Mouse (Mus musculus): ENCODE data around the gene Cacna1f. TPM values are rescaled to one million over a fixed set of nuclear protein-coding genes. Genes with fewer than 3 reads are reported as not detected.

The Cacna1f gene
- total RNA-seq (2015; ENCODE audit: low replicate concordance) (not detected in 2 replicates), total RNA-seq (2017; ENCODE audit: low replicate concordance) (not detected in 2 replicates)

- no peak for ATAC-seq (replicated peaks; ENCODE audit: low FRiP score, poor library complexity, severe bottlenecking)
These were observed at the start of gene Cacna1f for GRCm38 (mm10) chrX:7606783-7607182. Gene Cacna1f (plus strand): TSS chrX:7607083.

DNA sequence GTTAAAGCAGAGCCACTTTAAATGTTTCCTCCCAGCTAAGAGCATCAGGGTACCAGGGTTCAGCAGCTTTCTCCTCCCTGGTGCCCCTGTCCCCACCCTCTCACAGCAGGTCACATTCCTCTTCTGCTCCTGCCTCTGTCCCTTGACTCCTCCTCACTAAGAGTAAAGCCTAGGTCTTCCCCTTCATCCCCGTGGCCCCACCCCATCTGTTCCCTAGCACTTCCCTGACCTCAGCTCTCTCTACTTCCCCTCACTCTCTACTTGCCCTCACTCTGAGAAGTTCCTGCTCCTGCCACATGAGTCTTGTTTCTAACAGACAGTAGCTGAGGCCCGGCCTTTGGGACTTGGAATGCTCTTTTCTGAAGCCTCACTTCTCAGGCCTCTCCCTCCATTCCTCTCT, 43.8 kb upstream of the Cacna1f start:
- no peak for ATAC-seq (replicated peaks; ENCODE audit: low FRiP score, poor library complexity, severe bottlenecking)

- no peak for ATAC-seq (replicated peaks; ENCODE audit: low FRiP score, poor library complexity, severe bottlenecking)
These were observed 40.5 kb upstream of the Cacna1f start for GRCm38 (mm10) chrX:7566352-7566751.

DNA sequence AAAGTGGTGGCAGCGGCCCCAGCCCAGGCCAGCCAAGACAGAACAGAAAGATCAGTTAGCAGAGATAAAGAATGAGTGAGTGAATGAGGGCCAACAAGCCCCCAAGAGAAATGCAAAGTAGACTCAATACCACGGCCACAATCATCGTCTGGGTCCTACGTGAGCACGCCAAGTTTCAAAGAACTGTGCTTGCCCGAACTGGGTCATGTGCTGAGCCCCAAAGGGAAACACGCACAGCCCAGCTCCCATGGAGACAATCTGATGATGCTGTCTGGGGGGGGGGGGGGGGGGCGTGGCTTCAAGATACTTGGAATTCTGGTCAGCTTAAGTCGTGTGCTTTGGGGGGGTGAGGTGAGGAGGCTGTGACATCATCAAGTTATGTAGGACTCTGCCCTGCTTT, 39.4 kb upstream of the Cacna1f start:
- no peak for ATAC-seq (replicated peaks; ENCODE audit: low FRiP score, poor library complexity, severe bottlenecking)

- ATAC-seq (replicated peaks; ENCODE audit: low FRiP score, poor library complexity, severe bottlenecking), result no peak
These were observed 36.3 kb upstream of the Cacna1f start for GRCm38 (mm10) chrX:7570481-7571175.

DNA sequence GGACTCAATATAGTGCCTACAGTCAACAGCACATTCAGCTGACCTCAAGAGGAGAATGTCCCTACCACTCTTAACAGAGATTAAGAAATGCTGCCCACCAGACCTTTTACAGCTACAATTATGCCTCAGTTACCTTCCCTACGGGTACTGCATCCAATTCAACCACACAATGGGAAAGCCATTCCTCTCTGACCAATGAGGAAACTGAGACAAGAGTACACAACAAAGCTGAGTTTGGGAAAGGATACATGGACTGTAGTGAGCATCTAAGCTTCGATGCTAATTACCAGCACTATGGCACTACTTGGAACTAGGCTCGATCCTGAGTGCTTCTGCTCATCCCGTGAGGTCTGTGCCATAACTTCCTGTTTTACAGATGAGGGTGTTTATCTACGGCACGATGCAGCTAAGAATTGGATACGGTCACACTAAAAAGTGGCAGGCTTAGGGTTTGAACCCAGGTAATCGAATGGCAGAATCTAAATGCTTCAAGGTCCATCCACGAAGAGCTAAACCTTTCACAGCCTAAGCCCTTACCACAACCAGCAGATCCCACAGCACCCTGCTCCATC, 35.2 kb upstream of the Cacna1f start:
- ATAC-seq (replicated peaks; ENCODE audit: low FRiP score, poor library complexity, severe bottlenecking), result no peak

GRCm38 (mm10) chrX:7572466-7572865, 34.4 kb upstream of the Cacna1f start:
- ATAC-seq (replicated peaks; ENCODE audit: low FRiP score, poor library complexity, severe bottlenecking), result no peak

- no peak for ATAC-seq (replicated peaks; ENCODE audit: low FRiP score, poor library complexity, severe bottlenecking)
These were observed 33.5 kb upstream of the Cacna1f start, which contains the start of gene Foxp3 for GRCm38 (mm10) chrX:7573176-7574086. Gene Foxp3 (plus strand): TSS chrX:7573644.

DNA sequence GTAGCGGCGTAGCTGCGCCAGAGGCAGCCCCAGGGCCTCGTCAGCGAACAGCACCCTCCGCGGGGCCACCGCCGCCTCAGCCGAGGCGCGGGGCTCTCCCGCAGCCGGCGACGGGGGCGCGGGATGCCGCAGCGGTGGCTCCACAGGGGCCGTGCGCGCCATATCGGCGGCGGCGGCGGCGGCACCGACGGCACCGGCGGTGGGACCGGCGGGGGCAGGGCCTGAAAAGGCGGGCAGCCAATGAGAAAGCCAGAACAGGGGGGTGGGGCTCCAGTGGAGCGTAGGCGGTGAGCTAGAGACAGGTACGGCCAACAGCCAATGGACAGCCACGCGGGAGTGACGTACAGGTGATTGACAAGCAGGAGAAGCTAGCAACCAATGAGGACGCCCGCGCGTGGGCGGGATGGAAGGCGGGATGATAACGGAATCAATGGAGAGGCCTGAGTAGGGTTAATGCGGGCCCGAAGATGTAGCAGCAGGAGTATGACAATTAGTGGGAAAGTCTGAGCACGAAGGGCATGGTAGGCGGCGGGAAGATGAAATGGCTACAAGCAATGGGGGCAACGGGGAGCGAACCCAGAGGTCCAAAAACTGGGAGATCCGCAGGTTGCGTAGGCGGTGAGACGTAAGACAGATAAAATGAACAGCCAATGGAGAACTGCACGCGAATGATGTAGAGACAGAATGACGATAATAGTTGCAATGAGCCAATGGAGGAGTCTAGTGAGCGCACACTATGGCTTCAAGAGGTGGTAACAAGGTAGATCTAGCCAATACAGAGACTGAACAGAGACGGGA, 32.6 kb upstream of the Cacna1f start, which contains the start of gene Ppp1r3f:
Gene Ppp1r3f (minus strand): TSS at position 197 of the 798 bp plus-strand sequence.
- peak; percentile 99 for ATAC-seq (replicated peaks; ENCODE audit: low FRiP score, poor library complexity, severe bottlenecking)

DNA sequence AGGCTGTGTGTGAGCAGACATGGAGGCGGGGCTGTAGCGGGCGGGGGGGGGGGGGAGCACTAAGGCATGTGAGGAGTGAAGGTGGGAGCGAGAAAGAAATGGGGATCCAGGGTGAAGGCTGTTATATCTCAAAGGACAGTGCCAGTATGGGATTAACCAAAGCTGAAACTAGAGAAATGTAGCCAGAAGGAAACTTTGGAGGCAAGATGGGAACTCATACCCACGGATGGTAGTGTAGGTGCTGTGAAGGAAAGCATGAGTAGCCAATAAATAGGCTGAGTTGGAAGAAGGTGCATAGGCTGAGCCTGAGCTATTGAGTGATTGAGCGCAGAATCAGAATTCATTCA, 32.0 kb upstream of the Cacna1f start:
- ATAC-seq (replicated peaks; ENCODE audit: low FRiP score, poor library complexity, severe bottlenecking), result no peak

DNA sequence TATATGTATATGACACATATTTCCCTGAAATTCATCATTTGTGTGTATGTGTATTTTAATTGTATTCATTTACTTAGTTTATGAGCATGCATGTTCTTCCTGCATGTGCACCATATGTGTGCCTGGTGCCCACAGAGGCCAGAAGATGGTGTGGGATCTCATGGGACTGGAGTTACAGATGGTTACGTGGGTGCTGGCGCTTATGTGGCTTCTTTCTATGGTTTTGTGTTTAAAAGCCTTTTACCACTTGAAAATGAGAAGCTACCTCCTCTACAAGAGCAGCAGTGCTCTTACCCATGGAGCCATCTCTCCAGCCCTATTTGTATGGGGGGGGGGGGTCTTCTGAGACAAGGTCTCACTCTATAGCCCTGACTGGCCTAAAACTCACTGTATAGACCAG, 25.7 kb upstream of the Cacna1f start:
- no peak for ATAC-seq (replicated peaks; ENCODE audit: low FRiP score, poor library complexity, severe bottlenecking)

DNA sequence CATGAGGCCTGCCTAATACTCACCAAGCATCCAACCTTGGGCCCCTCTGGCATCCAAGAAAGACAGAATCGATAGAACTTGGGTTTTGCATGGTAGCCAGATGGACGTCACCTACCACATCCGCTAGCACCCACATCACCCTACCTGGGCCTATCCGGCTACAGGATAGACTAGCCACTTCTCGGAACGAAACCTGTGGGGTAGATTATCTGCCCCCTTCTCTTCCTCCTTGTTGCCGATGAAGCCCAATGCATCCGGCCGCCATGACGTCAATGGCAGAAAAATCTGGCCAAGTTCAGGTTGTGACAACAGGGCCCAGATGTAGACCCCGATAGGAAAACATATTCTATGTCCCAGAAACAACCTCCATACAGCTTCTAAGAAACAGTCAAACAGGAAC, 23.0 kb upstream of the Cacna1f start:
- ATAC-seq (replicated peaks; ENCODE audit: low FRiP score, poor library complexity, severe bottlenecking), result no peak

DNA sequence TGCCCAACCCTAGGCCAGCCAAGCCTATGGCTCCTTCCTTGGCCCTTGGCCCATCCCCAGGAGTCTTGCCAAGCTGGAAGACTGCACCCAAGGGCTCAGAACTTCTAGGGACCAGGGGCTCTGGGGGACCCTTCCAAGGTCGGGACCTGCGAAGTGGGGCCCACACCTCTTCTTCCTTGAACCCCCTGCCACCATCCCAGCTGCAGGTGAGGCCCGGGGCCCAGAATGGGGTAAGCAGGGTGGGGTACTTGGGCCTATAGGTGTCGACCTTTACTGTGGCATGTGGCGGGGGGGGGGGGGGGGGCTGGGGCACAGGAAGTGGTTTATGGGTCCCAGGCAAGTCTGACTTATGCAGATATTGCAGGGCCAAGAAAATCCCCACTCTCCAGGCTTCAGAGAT, 20.5 kb upstream of the Cacna1f start:
- ATAC-seq (replicated peaks; ENCODE audit: low FRiP score, poor library complexity, severe bottlenecking), result no peak

- no peak for ATAC-seq (replicated peaks; ENCODE audit: low FRiP score, poor library complexity, severe bottlenecking)
These were observed 11.5 kb upstream of the Cacna1f start for GRCm38 (mm10) chrX:7595371-7595770.

GRCm38 (mm10) chrX:7604004-7604403, 2.9 kb upstream of the Cacna1f start:
- no peak for ATAC-seq (replicated peaks; ENCODE audit: low FRiP score, poor library complexity, severe bottlenecking)

DNA sequence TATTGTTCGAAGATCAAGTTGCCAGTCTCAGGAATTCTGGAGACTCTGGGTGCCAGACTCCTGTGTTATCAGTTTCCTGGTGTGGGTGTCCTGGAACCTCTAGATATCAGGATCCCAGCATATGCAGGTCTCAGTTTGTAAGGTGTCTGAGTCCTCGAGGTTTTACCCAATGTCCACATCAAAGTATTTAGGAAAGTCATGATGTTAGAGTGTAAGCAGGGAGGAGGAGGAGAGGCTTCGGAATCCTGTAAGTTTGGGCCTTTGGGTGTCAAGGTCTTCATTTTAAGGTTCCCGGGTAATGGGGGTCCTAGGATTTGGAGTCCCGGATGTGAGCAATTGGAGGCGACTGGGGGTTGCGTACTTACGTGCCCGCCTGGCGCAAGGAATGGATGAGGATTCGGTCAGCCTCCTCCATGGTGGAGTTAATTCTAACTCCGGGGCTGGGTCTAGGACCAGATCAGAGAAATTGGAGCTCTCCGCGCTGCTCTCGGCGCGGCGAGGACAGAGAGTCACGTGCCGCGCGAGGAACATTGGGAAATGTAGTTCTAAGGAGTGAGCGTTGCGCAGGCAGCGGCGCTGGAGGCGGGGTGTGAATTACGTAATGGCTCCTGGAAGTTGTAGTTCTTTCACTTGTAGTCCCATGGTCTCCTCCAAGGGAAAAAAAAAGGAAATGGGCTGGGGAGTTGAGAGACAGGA, 1.9 kb upstream of the Cacna1f start, which contains the start of gene Ccdc22:
Gene Ccdc22 (minus strand): TSS at position 639 of the 696 bp plus-strand sequence.
- ATAC-seq (replicated peaks; ENCODE audit: low FRiP score, poor library complexity, severe bottlenecking), result peak; percentile 99

GRCm38 (mm10) chrX:7605575-7605941, 1.3 kb upstream of the Cacna1f start:
- no peak for ATAC-seq (replicated peaks; ENCODE audit: low FRiP score, poor library complexity, severe bottlenecking)

DNA sequence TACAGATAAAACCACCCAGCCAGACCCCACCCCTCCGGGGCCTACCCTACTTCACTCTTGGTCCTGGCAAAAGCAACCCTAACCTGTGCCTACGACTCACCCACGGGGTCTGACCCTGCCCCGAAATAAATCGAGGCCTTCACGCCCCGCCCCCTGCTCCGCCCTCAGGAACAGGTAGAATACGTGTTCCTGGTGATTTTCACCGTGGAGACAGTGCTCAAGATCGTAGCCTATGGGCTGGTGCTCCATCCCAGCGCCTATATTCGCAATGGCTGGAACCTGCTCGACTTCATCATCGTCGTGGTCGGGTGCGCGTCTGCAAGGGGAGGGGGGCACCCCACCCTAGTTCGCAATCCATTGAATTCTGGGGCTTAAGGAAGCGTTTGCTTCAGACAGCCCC, 3.2 kb downstream of the Cacna1f start:
- ATAC-seq (replicated peaks; ENCODE audit: low FRiP score, poor library complexity, severe bottlenecking), result no peak

Data from erythroblast, adult 5-6 weeks (primary cell).